Mouse (Mus musculus) v-Abl transformed pro-B cells (cell line): ENCODE data around the gene Srsf1.

Experiments
- in situ Hi-C, 2 experiments: fragments of 400-800 bp; cut with MboI; formaldehyde crosslinking; loops; one replicate each; pipeline ENCODE4 v1.15.1; 2025; ENCODE audit not compliant: unreplicated experiment in 2 of 2

Srsf1 gene

DNA sequence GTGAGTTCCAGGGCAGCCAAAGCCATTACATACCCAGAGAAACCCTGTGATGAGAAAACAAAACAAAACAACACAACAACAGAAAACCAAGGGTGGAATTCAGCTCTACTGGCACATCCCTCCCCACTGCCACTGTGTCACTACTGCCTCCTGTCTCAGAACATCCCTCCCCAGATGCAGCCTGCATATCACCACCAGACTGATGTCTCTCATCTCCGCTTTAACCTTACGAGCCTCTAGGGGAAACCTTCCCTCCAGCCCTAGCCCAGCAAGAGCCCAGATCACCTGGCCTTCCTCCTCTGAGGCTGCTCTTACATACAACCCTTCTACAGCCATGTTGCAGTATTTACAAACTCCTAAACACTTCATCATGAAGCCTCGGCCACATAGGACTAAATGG lies 9.8 kb upstream of the Srsf1 start:
- in situ Hi-C loops: no loop called here

DNA sequence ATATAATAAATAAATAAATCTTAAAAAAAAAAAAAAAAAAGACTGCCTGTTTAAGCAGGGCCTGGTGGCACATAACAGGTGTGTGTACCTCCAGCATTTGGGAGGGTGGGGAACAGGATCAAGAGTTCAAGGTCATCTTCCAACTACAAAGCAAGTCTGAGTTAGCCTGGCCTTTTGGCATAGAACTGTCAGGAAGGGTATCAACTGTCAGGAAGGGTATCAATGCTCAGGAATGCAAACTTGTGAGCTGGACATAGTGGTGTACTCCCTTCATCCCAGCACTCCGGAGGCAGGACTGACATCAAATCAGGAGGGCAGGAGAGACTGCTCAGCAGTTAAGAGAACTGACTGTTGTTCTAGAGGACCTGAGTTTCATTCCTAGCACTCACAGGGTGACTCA lies 8.1 kb upstream of the Srsf1 start:
- in situ Hi-C loops: no loop called here

DNA sequence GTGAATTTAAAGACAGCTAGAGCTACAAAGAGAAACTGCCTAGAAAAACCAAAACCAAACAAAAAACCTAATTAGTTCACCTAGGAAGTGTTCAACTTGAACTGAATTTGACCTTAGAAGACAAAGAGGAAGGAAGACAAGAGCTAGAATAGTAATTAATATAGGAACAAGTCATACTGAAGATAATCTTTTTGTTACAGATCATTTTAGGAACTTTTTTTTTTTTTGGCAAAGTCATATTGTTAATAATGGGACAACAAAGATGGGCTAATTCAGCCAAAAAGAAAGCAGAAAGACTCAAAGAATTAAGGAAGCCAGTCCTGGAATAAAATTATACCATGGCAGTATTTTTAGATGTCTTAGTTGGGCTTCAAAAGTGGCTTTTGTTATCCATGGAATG lies 2.9 kb upstream of the Srsf1 start:
- in situ Hi-C loops: no loop called here

DNA sequence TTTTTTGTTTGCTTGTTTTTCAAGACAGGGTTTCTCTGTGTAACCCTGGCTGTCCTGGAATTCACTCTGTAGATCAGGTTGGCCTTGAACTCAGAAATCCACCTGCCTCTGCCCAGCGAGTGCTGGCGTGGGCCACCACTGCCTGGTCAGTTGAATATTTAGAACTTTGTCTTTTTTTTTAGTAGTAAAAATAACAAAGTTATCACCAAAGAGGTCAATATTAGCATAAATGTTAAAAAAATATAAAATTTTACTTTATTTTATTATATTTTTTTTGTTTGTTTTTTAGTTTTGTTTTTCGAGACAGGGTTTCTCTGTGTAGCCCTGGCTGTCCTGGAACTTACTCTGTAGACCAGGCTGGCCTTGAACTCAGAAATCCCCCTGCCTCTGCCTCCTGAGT lies 2.0 kb upstream of the Srsf1 start:
- in situ Hi-C loops: loop anchor here in 1 of 2 experiments (5.0 kb wide), 1 partner anchor 58 kb away; the partner anchor contains the start of gene Dynll2

DNA sequence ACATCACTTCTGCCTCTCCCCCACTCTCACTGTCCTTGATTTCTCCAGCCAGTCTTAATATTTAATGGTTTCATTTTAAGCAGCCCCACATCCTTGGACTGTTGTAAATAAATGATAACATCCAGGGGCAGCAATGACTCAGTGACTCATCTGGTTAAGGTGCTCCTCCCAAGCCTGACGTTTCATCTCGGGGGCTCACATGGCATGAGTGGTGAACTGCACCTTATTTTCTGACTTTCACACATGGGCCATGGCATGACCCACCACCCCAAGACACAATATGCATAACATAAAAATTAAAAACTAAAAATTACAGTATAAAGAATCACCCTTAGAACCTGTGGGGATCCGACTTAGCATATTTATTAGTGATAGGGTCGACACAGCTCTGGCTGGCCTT lies 1.3 kb upstream of the Srsf1 start:
- in situ Hi-C loops: loop anchor here in 1 of 2 experiments (5.0 kb wide), 1 partner anchor 59 kb away; the partner anchor contains the start of gene Dynll2

DNA sequence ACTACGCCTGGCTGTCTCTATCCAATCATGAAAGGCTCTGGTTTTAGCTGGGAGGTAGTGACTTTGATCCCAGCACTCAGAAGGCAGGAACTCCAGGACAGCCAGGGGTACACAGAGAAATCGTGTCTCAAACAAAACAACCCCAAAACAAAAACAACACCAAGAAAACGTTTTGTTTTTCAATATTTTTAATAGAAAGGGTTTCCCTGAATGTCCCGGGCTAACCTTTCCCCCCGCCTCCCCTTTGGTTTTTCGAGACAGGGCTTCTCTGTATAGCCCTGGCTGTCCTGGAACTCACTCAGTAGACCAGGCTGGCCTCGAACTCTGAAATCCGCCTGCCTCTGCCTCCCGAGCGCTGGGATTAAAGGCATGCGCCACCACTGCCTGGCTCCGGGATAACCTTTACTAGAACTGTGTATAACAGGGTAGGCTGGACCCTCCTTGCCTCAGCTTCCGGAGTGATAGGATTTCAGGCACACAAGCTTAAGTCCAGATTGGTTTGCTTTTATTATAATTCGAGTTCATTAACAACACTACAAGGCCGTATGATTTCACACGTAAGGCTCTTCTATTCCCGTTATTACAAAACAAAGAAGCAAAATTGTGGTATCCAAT lies 743 bp upstream of the Srsf1 start:
- in situ Hi-C loops: loop anchor here in 1 of 2 experiments (5.0 kb wide), 1 partner anchor 59 kb away; the partner anchor contains the start of gene Dynll2

DNA sequence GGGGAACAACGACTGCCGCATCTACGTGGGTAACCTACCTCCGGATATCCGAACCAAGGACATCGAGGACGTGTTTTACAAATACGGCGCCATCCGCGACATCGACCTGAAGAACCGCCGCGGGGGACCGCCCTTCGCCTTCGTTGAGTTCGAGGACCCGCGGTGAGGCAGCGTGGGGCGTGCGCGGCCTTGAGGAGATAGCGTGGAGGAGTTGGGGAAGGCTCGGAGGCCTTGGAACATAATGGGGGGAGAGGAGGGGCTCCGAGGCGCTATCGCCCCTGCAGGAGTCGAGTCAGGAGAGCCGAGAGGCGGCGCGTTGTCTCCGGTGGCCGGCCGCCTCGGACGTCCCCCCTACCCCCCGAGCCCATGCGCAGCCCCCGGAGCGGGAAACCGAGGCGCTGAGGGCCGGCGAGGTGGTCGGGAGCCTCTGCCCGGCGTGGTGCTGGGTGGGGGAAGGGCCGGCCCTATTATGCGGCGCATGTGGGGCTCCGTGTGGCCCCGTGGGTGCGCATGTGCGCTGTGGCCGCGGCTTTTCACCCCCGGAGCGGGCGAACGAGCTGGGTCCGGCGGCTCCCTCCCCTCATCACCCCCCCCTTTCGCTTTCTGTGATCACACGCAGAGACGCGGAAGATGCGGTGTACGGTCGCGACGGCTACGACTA lies 828 bp downstream of the Srsf1 start:
- in situ Hi-C loops: loop anchor here in 1 of 2 experiments (5.0 kb wide), 1 partner anchor 61 kb away; the partner anchor contains the start of gene Dynll2

DNA sequence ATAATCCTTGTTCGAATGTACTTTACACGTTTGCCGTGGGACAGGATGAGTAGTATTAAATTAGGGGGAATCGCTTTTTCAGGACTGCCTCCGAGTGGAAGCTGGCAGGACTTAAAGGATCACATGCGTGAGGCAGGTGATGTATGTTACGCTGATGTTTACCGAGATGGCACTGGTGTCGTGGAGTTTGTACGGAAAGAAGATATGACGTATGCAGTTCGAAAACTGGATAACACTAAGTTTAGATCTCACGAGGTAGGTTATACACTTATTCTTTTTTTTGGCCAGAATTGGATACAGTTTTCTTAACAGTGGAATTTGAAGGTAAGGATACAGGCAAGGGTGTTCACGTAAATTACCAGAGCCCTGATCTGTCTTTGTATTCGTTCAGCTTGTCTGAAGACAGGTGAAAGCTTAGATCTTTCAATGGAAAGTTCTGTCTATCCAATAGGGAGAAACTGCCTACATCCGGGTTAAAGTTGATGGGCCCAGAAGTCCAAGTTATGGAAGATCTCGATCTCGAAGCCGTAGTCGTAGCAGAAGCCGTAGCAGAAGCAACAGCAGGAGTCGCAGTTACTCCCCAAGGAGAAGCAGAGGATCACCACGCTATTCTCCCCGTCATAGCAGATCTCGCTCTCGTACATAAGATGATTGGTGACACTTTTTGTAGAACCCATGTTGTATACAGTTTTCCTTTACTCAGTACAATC lies 1.9 kb downstream of the Srsf1 start:
- in situ Hi-C loops: loop anchor here in 1 of 2 experiments (5.0 kb wide), 1 partner anchor 62 kb away; the partner anchor contains the start of gene Dynll2

DNA sequence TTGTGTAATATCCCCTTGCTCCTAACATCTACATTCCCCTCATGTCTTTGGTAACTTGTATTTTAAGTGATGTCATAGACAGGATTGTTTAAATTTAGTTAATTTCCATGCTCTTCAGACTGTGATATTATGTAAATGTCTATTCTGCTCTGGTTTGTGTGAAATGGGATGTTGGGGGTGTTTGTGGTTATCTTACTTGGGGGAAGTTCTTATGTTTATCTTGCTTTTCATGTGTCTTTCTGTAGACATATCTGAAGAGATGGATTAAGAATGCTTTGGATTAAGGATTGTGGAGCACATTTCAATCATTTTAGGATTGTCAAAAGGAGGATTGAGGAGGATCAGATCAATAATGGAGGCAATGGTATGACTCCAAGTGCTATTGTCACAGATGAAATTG lies 2.6 kb downstream of the Srsf1 start:
- in situ Hi-C loops: loop anchor here (5.0 to 25.0 kb wide), 4 partner anchors 62 to 788 kb away; partner anchors contain the start of gene Dynll2 (in 1 of the 2)

DNA sequence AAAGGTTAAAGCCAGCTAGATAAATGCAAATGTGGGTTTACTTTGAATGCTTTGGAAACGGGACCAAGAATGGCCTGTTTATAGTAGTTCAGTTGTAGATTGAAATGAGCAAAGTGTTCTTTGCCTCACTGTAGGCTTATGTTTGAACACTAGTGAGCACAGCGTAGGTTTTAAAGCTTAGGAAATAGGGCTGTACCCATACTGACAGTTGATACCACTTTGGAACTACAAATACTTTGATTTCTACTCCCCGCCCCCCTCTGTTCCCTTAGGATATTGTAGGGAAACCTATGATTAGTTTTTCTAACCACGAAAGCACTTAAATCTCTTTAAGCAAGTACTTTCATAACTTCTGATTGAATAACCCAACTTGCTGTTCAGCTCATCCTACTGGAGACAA lies 5.5 kb downstream of the Srsf1 start:
- in situ Hi-C loops: loop anchor here (5.0 to 25.0 kb wide), 3 partner anchors 75 to 785 kb away; no protein-coding TSS in a partner anchor

DNA sequence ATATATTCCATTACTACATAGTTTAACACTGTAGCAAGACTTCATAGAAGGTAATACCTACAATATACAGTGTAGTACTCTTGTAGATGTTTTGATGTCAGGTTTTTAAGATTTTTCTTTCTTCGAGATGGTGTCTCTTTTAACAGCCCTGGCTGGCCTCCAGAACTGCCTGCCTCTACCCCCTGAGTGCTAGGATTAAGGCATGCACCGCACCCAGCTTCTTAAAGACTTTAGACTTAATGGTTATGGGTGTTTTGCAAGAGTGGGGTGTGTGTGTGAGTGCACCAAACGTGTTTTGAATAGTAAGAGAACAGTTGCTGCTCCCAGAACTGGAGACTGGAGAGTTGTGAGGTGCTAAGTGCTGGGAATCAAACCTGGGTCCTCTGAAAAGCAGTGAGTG lies 6.6 kb downstream of the Srsf1 start:
- in situ Hi-C loops: loop anchor here (5.0 to 25.0 kb wide), 3 partner anchors 77 to 783 kb away; no protein-coding TSS in a partner anchor

DNA sequence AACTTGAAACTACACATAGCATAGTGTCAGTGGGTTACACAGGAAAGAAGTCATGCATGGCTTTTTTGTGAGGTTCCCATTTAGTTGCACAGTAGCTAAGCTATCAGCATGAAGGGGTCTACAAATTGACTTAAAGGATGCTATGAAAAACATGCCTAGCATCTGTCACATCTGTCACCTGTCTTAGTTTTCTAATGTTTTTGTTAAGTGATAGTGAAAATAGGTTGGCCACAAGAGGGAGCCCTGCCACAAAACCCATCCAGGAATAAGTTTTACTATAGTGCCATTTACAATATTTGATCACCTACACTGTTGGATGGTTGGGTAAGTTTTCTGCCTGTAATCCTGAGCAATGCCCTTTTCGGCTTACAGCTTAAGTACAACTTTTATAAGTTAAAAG lies 7.4 kb downstream of the Srsf1 start:
- in situ Hi-C loops: loop anchor here (5.0 to 25.0 kb wide), 3 partner anchors 77 to 783 kb away; no protein-coding TSS in a partner anchor

DNA sequence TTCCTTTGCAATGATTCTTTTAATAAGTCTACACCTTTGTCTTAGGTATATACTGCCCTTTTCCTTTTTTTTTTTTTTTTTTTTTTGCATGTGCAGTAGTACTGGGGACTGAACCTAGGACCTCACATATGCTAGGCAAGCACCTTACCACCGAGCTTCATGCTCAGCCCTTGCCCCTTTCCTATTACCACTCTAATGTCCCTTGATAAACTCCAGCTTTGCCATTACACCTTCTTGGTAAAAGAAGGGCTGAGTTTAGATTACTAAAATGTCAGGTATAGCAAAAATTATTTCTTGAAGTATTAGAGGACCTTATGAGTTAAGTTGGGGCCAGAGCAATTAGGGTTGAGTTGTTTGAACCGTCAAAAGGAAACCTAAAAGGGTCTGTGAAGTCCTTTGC lies 8.6 kb downstream of the Srsf1 start:
- in situ Hi-C loops: loop anchor here (5.0 to 25.0 kb wide), 3 partner anchors 142 to 782 kb away; no protein-coding TSS in a partner anchor

DNA sequence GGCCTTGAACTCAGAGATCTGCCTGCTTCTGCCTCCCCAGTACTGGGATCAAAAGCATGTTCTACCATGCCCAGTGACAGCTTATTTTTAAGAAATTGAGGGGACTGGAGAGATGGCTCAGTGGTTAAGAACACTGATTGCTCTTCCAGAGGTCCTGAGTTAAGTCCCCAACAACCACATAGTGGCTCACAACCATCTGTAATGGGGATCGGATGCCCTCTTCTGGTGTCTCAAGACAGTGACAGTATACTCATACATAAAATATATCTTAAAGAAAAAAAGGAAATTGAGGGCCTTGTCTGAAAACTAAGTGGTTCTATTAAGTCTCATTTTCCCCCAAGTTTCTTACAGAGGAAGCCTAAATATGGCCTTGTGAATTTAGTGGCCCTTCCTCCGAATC lies 10.6 kb downstream of the Srsf1 start:
- in situ Hi-C loops: loop anchor here (5.0 to 25.0 kb wide), 3 partner anchors 140 to 780 kb away; no protein-coding TSS in a partner anchor

DNA sequence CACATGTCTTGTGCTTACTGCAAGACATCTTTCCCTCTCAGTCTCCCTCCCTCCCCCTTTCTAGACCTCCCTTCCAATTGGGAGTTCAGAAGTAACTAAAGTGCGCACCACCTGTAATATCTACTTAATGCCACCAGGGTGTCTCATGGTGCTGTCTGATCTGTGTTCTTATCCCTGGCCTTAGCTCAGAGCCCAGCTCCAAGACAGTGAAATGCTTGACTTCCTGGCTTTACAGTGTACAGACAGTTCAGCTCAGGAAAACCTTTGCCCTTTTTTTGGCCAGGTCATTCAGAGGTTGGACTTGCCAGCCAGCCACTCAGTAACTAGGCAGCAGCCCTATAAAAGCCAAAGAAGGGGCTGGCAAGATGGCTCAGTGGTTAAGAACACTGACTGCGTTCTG lies 12.0 kb downstream of the Srsf1 start:
- in situ Hi-C loops: loop anchor here (5.0 to 25.0 kb wide), 3 partner anchors 138 to 778 kb away; no protein-coding TSS in a partner anchor

DNA sequence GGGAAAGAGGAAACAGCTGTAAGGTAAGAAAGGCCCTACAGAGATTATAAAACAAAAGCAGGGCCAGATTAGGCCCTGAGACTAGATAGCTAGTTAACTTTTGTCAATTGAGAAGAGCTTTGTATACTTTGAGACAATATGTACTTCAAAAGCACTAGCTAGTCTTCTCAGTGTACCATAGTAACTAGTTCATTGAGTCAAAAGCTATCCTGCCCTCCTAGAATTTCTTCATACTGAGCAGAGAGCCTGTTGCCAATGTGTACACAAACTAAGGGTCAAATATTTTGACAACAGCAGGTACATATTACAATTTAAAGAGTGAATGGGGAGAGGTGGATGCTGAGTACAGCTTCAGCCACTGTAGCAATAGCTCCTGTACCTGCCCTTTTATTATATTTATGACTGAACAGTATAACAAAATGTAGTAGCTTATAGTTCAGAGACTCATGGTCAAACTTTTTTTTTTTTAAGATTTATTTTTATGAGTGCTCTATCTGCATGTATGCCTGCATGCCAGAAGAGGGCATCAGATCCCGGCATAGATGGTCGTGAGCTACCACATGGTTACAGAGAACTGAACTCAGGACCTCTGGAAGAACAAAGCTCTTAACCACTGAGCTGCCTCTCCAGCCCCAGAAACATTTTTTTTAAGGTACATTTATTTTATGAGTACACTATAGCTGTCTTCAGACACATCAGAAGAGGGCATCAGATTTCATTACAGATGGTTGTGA lies 14.9 kb downstream of the Srsf1 start:
- in situ Hi-C loops: loop anchor here in 1 of 2 experiments (10.0 to 25.0 kb wide), 2 partner anchors 103 to 775 kb away; no protein-coding TSS in a partner anchor

DNA sequence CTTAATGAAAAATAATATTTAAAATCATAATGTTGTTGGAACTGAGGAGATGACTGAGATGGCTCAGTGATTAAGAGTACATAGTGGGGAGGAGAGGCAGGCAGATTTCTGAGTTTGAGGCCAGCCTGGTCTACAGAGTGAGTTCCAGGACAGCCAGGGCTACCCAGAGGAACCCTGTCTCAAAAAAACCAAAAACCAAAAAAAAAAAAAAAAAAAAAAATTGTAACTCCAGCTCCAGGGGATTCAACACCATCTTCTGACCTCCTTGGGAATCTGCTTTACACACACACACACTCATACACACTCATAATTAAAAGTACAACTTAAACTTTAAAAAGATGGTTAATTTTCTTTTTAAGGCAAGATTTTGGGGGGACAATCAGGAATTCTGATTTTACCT lies 18.6 kb downstream of the Srsf1 start:
- in situ Hi-C loops: loop anchor here in 1 of 2 experiments (10.0 to 25.0 kb wide), 2 partner anchors 99 to 772 kb away; no protein-coding TSS in a partner anchor

DNA sequence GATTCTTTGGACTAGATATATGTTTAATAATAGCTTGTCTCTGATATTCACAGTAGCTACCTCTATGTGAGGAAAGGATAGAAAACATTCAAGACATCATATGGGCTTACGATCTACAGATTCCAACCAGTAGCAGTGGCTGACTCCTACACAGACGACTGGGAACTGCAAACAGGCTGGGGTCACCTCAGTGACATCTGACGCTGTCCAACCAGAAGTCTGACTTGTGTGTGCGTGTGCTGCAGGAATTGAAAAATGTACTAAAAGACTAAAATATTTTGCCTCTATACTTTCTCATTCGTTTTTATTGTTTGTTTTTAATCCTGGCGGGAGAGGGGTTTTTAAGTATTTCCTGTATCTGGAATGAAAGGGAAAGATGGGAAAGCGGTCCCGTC lies 20.0 kb downstream of the Srsf1 start:
- in situ Hi-C loops: loop anchor here in 1 of 2 experiments (10.0 to 25.0 kb wide), 2 partner anchors 98 to 770 kb away; no protein-coding TSS in a partner anchor

DNA sequence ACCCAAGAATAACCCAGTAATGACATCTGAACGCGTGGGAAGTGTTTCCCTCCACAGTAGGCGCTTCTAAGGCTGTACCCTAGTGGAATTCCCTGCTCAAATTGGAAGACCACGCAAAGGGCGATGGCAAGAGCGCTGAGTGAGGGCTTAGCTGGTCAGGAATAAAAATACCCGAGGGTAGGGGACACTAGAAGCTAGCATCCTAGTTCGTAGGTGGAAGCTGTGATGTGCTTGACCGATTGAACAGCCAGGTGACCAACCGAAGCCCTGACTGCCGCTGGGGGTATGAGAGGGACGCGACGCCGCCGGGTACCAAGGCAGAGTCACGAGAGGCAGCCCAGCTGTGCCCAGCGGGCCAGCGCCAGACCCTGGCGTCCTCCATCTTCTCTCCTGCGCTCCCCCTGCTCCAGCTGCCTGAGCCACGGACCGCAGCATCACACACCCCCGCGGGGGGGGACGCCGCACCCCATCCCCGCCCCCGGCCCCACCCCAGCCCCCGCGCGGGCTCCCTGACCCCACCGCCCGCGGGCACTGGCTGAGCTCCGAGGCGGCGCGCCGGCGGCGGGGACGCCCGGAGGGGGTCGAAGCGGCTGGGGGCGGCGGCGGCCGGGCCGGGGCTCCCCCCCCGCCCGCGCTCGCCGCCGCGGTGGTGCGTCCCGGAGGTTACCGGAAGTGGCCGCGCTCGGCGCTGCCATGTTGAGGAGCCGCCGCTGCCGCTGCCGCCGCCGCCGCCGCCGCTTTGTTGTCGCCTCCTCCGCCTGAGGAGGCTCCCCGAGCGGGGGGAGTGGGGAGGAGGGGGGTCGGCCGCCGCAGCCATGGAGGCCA lies 20.6 kb downstream of the Srsf1 start, which contains the start of gene Vezf1:
Vezf1 (plus strand) TSS at position 694 of the 825 bp plus-strand sequence.
- in situ Hi-C loops: loop anchor here in 1 of 2 experiments (10.0 to 25.0 kb wide), 2 partner anchors 97 to 770 kb away; no protein-coding TSS in a partner anchor
